Mouse (Mus musculus): Measurements from ENCODE around the gene Cd8b1.

The Cd8b1 gene

GRCm38 (mm10) chr6:71351201-71351600 is 28.6 kb downstream of the Cd8b1 start:
- in situ Hi-C loops (cut with MboI) = no loop called here

- in situ Hi-C loops (cut with MboI) = no loop called here
Measured at GRCm38 (mm10) chr6:71352201-71352600, 29.6 kb downstream of the Cd8b1 start.

- in situ Hi-C loops (cut with MboI) = no loop called here
Measured at GRCm38 (mm10) chr6:71352866-71353427, 30.4 kb downstream of the Cd8b1 start.

GRCm38 (mm10) chr6:71353722-71354121 is 31.1 kb downstream of the Cd8b1 start:
- in situ Hi-C loops (cut with MboI) = no loop called here

GRCm38 (mm10) chr6:71357493-71357892 is 34.9 kb downstream of the Cd8b1 start:
- in situ Hi-C loops (cut with MboI) = no loop called here

- in situ Hi-C loops (cut with MboI) = no loop called here
Measured at GRCm38 (mm10) chr6:71360221-71360620, 37.6 kb downstream of the Cd8b1 start.

- in situ Hi-C loops (cut with MboI) = no loop called here
Measured at GRCm38 (mm10) chr6:71360751-71361150, 38.2 kb downstream of the Cd8b1 start.

- in situ Hi-C loops (cut with MboI) = no loop called here
Measured at GRCm38 (mm10) chr6:71361156-71361670, 38.6 kb downstream of the Cd8b1 start.

GRCm38 (mm10) chr6:71363995-71364394 is 41.4 kb downstream of the Cd8b1 start:
- in situ Hi-C loops (cut with MboI) = no loop called here

- in situ Hi-C loops (cut with MboI) = no loop called here
Measured at GRCm38 (mm10) chr6:71369416-71369815, 46.8 kb downstream of the Cd8b1 start.

- in situ Hi-C loops (cut with MboI) = no loop called here
Measured at GRCm38 (mm10) chr6:71371085-71371605, 48.6 kb downstream of the Cd8b1 start.

GRCm38 (mm10) chr6:71372041-71372720 is 49.6 kb downstream of the Cd8b1 start:
- in situ Hi-C loops (cut with MboI) = no loop called here

- in situ Hi-C loops (cut with MboI) = no loop called here
Measured at GRCm38 (mm10) chr6:71373249-71373775, 50.7 kb downstream of the Cd8b1 start, which contains the start of gene Cd8a. Gene Cd8a, plus strand, starts transcription at chr6:71373427.

- in situ Hi-C loops (cut with MboI) = no loop called here
Measured at GRCm38 (mm10) chr6:71374311-71374829, 51.8 kb downstream of the Cd8b1 start.

- in situ Hi-C loops (cut with MboI) = no loop called here
Measured at GRCm38 (mm10) chr6:71374921-71375320, 52.3 kb downstream of the Cd8b1 start.

GRCm38 (mm10) chr6:71376711-71377110 is 54.1 kb downstream of the Cd8b1 start:
- in situ Hi-C loops (cut with MboI) = no loop called here

GRCm38 (mm10) chr6:71381654-71382053 is 59.1 kb downstream of the Cd8b1 start:
- in situ Hi-C loops (cut with MboI) = no loop called here

Measured in mature B cell (primary cell).